Mouse (Mus musculus): Measurements from ENCODE around the gene Arsa. TPM values are rescaled to one million over a fixed set of nuclear protein-coding genes. Genes with fewer than 3 reads are reported as not detected.

The Arsa gene
- polyA plus RNA-seq, 1 experiment from 2014 or later: 22.5 TPM

GRCm38 (mm10) chr15:89424621-89425020 lies 52.6 kb downstream of the Arsa start:
- Histone ChIP-seq H3K27ac (no peak overlapping the region), H3K36me3 (peaks cover 15% of the 10 kb centered on the region), H3K27me3 (replicated peaks) (no peaks in the 10 kb centered on the region), H3K4me2 (replicated peaks) (no peak overlapping the region), H3K4me1 (replicated peaks) (0 out of 2 replicates have a peak, but pooled peaks cover 4% of the 10 kb centered on the region), H3K9ac (no peak overlapping the region), H3K4me3 (replicated peaks) (no peak overlapping the region), H3K9me3 (no peaks in the 10 kb centered on the region)
- no peak for ATAC-seq
- 86% methylated on average over 8 of the region's 8 CpGs for WGBS

Other genes starting within 250 kb of the Arsa start
- gene Sbf1, start 162.1 kb downstream of the Arsa start, polyA plus RNA-seq (2015; fragmentation: Nextera tagmentation; extraction: Ambion mirVana): 35.1 and 38.8 TPM in 2 replicates
- gene Adm2, start 154.7 kb downstream of the Arsa start, polyA plus RNA-seq (2015; fragmentation: Nextera tagmentation; extraction: Ambion mirVana): 1.4 and 1.5 TPM in 2 replicates
- 0.32 and 0.36 TPM in 2 replicates for gene Miox, start 143.0 kb downstream of the Arsa start, polyA plus RNA-seq (2015; fragmentation: Nextera tagmentation; extraction: Ambion mirVana)
- gene Lmf2, start 121.8 kb downstream of the Arsa start, polyA plus RNA-seq (2015; fragmentation: Nextera tagmentation; extraction: Ambion mirVana): 55.2 and 58.0 TPM in 2 replicates
- gene Ncaph2, start 121.7 kb downstream of the Arsa start, polyA plus RNA-seq (2015; fragmentation: Nextera tagmentation; extraction: Ambion mirVana): 131 and 138 TPM in 2 replicates
- 10.4 and 12.8 TPM in 2 replicates for gene Sco2, start 103.6 kb downstream of the Arsa start, polyA plus RNA-seq (2015; fragmentation: Nextera tagmentation; extraction: Ambion mirVana)
- 1.4 and 1.5 TPM in 2 replicates for gene Tymp, start 100.4 kb downstream of the Arsa start, polyA plus RNA-seq (2015; fragmentation: Nextera tagmentation; extraction: Ambion mirVana)
- gene Odf3b, start 98.1 kb downstream of the Arsa start, polyA plus RNA-seq (2015; fragmentation: Nextera tagmentation; extraction: Ambion mirVana): 0.37 and 0.67 TPM in 2 replicates
- gene Klhdc7b, start 92.5 kb downstream of the Arsa start, polyA plus RNA-seq (2015; fragmentation: Nextera tagmentation; extraction: Ambion mirVana): not detected in 2 replicates
- gene Syce3, start 66.9 kb downstream of the Arsa start, polyA plus RNA-seq (2015; fragmentation: Nextera tagmentation; extraction: Ambion mirVana): 0.72 TPM in 1 of 2 replicates, not detected in the other
- 0.47 and 0.69 TPM in 2 replicates for gene Cpt1b, start 51.6 kb downstream of the Arsa start, polyA plus RNA-seq (2015; fragmentation: Nextera tagmentation; extraction: Ambion mirVana)
- 2.5 and 2.8 TPM in 2 replicates for gene C730034F03Rik, start 47.8 kb downstream of the Arsa start, polyA plus RNA-seq (2015; fragmentation: Nextera tagmentation; extraction: Ambion mirVana)
- gene Gm44502, start 47.7 kb downstream of the Arsa start, polyA plus RNA-seq (2015; fragmentation: Nextera tagmentation; extraction: Ambion mirVana): not detected in 2 replicates
- 52.6 and 61.8 TPM in 2 replicates for gene Chkb, start 47.5 kb downstream of the Arsa start, polyA plus RNA-seq (2015; fragmentation: Nextera tagmentation; extraction: Ambion mirVana)
- gene Mapk8ip2, start 23.5 kb downstream of the Arsa start, polyA plus RNA-seq (2015; fragmentation: Nextera tagmentation; extraction: Ambion mirVana): 4.1 and 4.5 TPM in 2 replicates
- 1.2 and 1.3 TPM in 2 replicates for gene Shank3, start 22.2 kb upstream of the Arsa start, polyA plus RNA-seq (2015; fragmentation: Nextera tagmentation; extraction: Ambion mirVana)
- not detected in 2 replicates for gene Acr, start 90.9 kb upstream of the Arsa start, polyA plus RNA-seq (2015; fragmentation: Nextera tagmentation; extraction: Ambion mirVana)
- gene Rabl2, start 114.5 kb upstream of the Arsa start, polyA plus RNA-seq (2015; fragmentation: Nextera tagmentation; extraction: Ambion mirVana): 29.9 and 30.7 TPM in 2 replicates

Measured in intestine, embryonic 15.5 days (tissue).